Mouse (Mus musculus): ENCODE data around the gene Celf2. TPM values are rescaled to one million over a fixed set of nuclear protein-coding genes. Genes with fewer than 3 reads are reported as not detected.

The Celf2 gene
- 52.2 TPM for polyA plus RNA-seq (2014; fragmentation: Illumina TruSeq; extraction: RNeasy Lipid Tissue Mini Kit (QIAGEN cat#74804))

GRCm38 (mm10) chr2:7509463-7509862, at the start of gene Celf2:
TSS of gene Celf2 (minus strand) at chr2:7509563.

All from ovary, adult 10 weeks (tissue).